Mouse (Mus musculus) midbrain, postnatal 0 days (tissue): ENCODE measurements around the gene Dpm2. TPM values are rescaled to one million over a fixed set of nuclear protein-coding genes. Genes with fewer than 3 reads are reported as not detected.

Experiments used
- ATAC-seq: fragments of 200-750 bp; cut with Nextera tagmentation; 2 replicates; pipeline ENCODE4 v1.8.0; 2017; ENCODE audit warnings: moderate number of reproducible peaks, mild to moderate bottlenecking, moderate TSS enrichment, moderate library complexity; ENCODE audit not compliant: low FRiP score
- DNase-seq: peaks from one replicate; pipeline ENCODE4 v3.0.0-alpha.2; 2015; ENCODE audit warnings: low spot score
- H3K27ac ChIP-seq: fragments of 300-500 bp; sonication (generic); 2 replicates; pipeline ENCODE4 v1.5.1; 2014; ENCODE audit warnings: low read depth, mild to moderate bottlenecking, low read length, mixed read lengths
- H3K27me3 ChIP-seq: fragments of 300-500 bp; sonication (generic); 2 replicates; pipeline ENCODE4 v1.6.1; 2014; ENCODE audit warnings: low read length, control low read depth, mixed read lengths; ENCODE audit not compliant: insufficient read depth
- H3K36me3 ChIP-seq: fragments of 300-500 bp; sonication (generic); 2 replicates; pipeline ENCODE4 v1.6.1; 2014; ENCODE audit warnings: low read length, control low read depth, mixed read lengths; ENCODE audit not compliant: insufficient read depth
- H3K4me1 ChIP-seq: fragments of 300-500 bp; sonication (generic); 2 replicates; pipeline ENCODE4 v1.6.1; 2014; ENCODE audit warnings: mild to moderate bottlenecking, control low read depth, antibody characterized with exemption, low read length, mixed read lengths; ENCODE audit not compliant: insufficient read depth
- H3K4me2 ChIP-seq: fragments of 300-500 bp; sonication (generic); 2 replicates; pipeline ENCODE4 v1.6.1; 2014; ENCODE audit warnings: low read depth, mild to moderate bottlenecking, low read length, mixed read lengths; ENCODE audit not compliant: poor library complexity, severe bottlenecking
- H3K4me3 ChIP-seq: fragments of 300-500 bp; sonication (generic); 2 replicates; pipeline ENCODE4 v1.5.1; 2014; ENCODE audit warnings: low read depth, mild to moderate bottlenecking, low read length, moderate library complexity
- H3K9ac ChIP-seq: fragments of 300-500 bp; sonication (generic); replicated peaks from 2 replicates; pipeline ENCODE4 v1.6.1; 2014; ENCODE audit warnings: mild to moderate bottlenecking, low read length, moderate library complexity, mixed read lengths; ENCODE audit not compliant: poor library complexity, severe bottlenecking
- H3K9me3 ChIP-seq: fragments of 300-500 bp; sonication (generic); 2 replicates; pipeline ENCODE4 v1.6.1; 2016; ENCODE audit warnings: low read length, control low read depth
- CTCF ChIP-seq: IDR thresholded peaks from 2 replicates; pipeline ENCODE4 v1.5.1; 2016; ENCODE audit warnings: antibody characterized with exemption, mild to moderate bottlenecking
- WGBS: fragments of 180-500 bp; shearing (Covaris S2); extraction: QIAGEN DNeasy Blood & Tissue Kit; methylation state at CpG from one replicate; pipeline ENCODE4 v1.1.7; 2014; 5-methylcytosine and 5-hydroxymethylcytosine counted together
- polyA plus RNA-seq: library from polyadenylated mRNA; unstranded; fragments of >200 nt; fragmentation: Nextera tagmentation; extraction: Ambion mirVana; gene quantifications from 2 replicates; pipeline ENCODE4 v1.2.1, GENCODE M21; 2015
- total RNA-seq: library from RNA; depleted of rRNA; stranded (reverse); fragments of >200 nt; gene quantifications from 2 replicates; pipeline ENCODE4 v1.2.3, GENCODE M21; 2014

The Dpm2 gene
- total and polyA plus RNA-seq, 2 experiments from 2014 or later = 73.3 to 135 TPM

- WGBS = 1% methylated on average over 11 of the region's 11 CpGs
- ATAC-seq = no peak
Measured at GRCm38 (mm10) chr2:32602600-32603054, 32.0 kb downstream of the Dpm2 start.

GRCm38 (mm10) chr2:32604631-32605030, 34.0 kb downstream of the Dpm2 start:
- Histone ChIP-seq H3K27me3 (no peaks in the 10 kb centered on the region; the same call in 1 of the 2 replicates), H3K9ac (no peak overlapping the region), H3K4me2 (no peak overlapping the region), H3K9me3 (no peaks in the 10 kb centered on the region), H3K27ac (no peak overlapping the region), H3K36me3 (no peaks in the 10 kb centered on the region; the same call in 1 of the 2 replicates), H3K4me1 (peaks cover 13% of the 10 kb centered on the region), H3K4me3 (no peak overlapping the region)
- no peak for ATAC-seq
- TF ChIP-seq CTCF = no peak
- no peak for DNase-seq
- WGBS = 52% methylated on average over 10 of the region's 10 CpGs

More at GRCm38 (mm10) chr2:32602600-32603054, 32.0 kb downstream of the Dpm2 start:
- Histone ChIP-seq H3K9me3 (no peaks in the 10 kb centered on the region), H3K27ac (no peak overlapping the region), H3K4me2 (peak overlapping the region; percentile 34), H3K27me3 (no peaks in the 10 kb centered on the region; the same call in 1 of the 2 replicates), H3K36me3 (peaks cover 3% of the 10 kb centered on the region; the same call in 1 of the 2 replicates), H3K4me3 (no peak overlapping the region), H3K4me1 (peaks cover 3% of the 10 kb centered on the region), H3K9ac (no peak overlapping the region)
- TF ChIP-seq CTCF = peak; percentile 94
- peak; percentile 77 for DNase-seq

GRCm38 (mm10) chr2:32606161-32607142, 35.8 kb downstream of the Dpm2 start:
- ATAC-seq = peak; percentile 67
- H3K27me3 ChIP-seq = no peaks in the 10 kb centered on the region
- H3K36me3 ChIP-seq = no peaks in the 10 kb centered on the region
- no peaks in the 10 kb centered on the region for H3K9me3 ChIP-seq
- 15% methylated on average over 45 of the region's 55 CpGs for WGBS
- H3K27ac ChIP-seq = no peak overlapping the region
- peak; percentile 79 for TF ChIP-seq CTCF
- H3K4me2 ChIP-seq = peak overlapping the region; percentile 80
- peaks cover 13% of the 10 kb centered on the region for H3K4me1 ChIP-seq
- H3K9ac ChIP-seq = peak overlapping the region; percentile 81
- peak overlapping the region; percentile 77 for H3K4me3 ChIP-seq
- DNase-seq = peak; percentile 84

GRCm38 (mm10) chr2:32607262-32607947, 36.7 kb downstream of the Dpm2 start:
- Histone ChIP-seq H3K27ac (no peak overlapping the region), H3K4me3 (peak overlapping the region; percentile 77), H3K9ac (peak overlapping the region; percentile 81), H3K36me3 (no peaks in the 10 kb centered on the region), H3K4me1 (peaks cover 13% of the 10 kb centered on the region), H3K9me3 (no peaks in the 10 kb centered on the region), H3K4me2 (peak overlapping the region; percentile 80), H3K27me3 (no peaks in the 10 kb centered on the region)
- no peak for TF ChIP-seq CTCF
- DNase-seq (peak; percentile 44), ATAC-seq (peak; percentile 18; the same call in 1 of the 2 replicates)
- 8% methylated on average over 32 of the region's 34 CpGs for WGBS

GRCm38 (mm10) chr2:32608141-32608777, 37.6 kb downstream of the Dpm2 start:
- peak; percentile 47; the same call in 1 of the 2 replicates for ATAC-seq
- peak; percentile 54 for DNase-seq
- Histone ChIP-seq H3K27me3 (no peaks in the 10 kb centered on the region), H3K27ac (no peak overlapping the region), H3K9ac (peak overlapping the region; percentile 36), H3K36me3 (no peaks in the 10 kb centered on the region; the same call in 1 of the 2 replicates), H3K4me2 (peak overlapping the region; percentile 80), H3K4me1 (peaks cover 13% of the 10 kb centered on the region), H3K9me3 (no peaks in the 10 kb centered on the region), H3K4me3 (peak overlapping the region; percentile 77)
- peak; percentile 9; the same call in 1 of the 2 replicates for TF ChIP-seq CTCF
- WGBS = 11% methylated on average over 25 of the region's 25 CpGs
